In the genomic region with DNA sequence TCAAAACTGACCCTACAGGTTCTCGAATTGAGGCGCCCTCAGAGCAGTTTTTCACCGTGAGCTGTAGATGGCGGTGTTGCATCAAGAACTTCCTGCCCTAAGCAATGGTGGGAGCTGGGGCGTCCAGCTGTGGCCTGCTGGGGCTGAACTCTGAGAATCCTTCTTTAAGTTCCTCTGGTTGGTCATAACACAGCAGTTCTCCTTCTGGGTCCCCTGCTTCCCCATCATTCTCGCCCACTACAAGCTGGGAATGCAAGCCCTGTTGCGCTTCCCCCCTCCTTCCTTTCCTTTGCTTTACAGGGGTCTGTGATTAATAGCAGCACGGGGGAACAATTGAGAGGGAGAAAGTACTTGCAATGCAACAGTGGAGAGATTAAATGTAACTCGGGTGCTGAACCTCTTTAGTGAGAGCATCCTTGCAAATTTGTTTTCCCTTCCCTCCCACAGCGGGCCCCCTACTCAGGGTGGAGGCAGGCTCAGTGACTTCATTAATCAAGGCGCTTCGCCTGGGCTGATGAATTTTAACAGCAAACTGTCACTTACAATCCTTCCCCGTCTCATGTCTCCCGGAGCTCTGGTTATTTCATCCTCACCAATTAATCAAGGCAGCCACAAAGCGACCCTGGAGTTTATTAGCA, we compare ENCODE assay signal across 8 mouse cellular contexts.
DNase-seq lines count a peak whose midpoint lies in the region; ATAC-seq lines count a peak whose summit lies in the region.

No protein-coding gene starts in this region.

- H3K36me3 ChIP-seq in embryonic facial prominence, embryonic 11.5 days (replicated peaks; ENCODE audit: control insufficient read depth, insufficient read depth, low read depth, low read length): no peaks in the 10 kb centered on the region

- peak overlapping the region; percentile 40; the same call in 1 of the 2 replicates for H3K9ac ChIP-seq in embryonic facial prominence, embryonic 11.5 days (replicated peaks; ENCODE audit: low read length)

- DNase-seq in thymus, postnatal 4 days: peak; percentile 6
- no peak for DNase-seq in thymus, postnatal 0 days (ENCODE audit: low spot score)
- DNase-seq in embryonic facial prominence, embryonic 11.5 days (ENCODE audit: low spot score): peak; percentile 85
- peak; percentile 64 for DNase-seq in heart, postnatal 4 days
- DNase-seq in layer of hippocampus, adult 9-10 months (ENCODE audit: low spot score): peak; percentile 42
- peak; percentile 19 for DNase-seq in lung, postnatal 14 days
- DNase-seq in right cerebral cortex, adult 2 months (ENCODE audit: low spot score in 2 of 2): peak; percentile 65 to 74
- DNase-seq in B cell, adult 2 months: no peak

- no peaks in the 10 kb centered on the region for H3K4me1 ChIP-seq in embryonic facial prominence, embryonic 11.5 days (ENCODE audit: control insufficient read depth, insufficient read depth, low read length)

- no peaks in the 10 kb centered on the region for H3K27me3 ChIP-seq in embryonic facial prominence, embryonic 11.5 days (ENCODE audit: control insufficient read depth, insufficient read depth, low read length)

- H3K9me3 ChIP-seq in embryonic facial prominence, embryonic 11.5 days (replicated peaks; ENCODE audit: control insufficient read depth, low read length): no peaks in the 10 kb centered on the region

- WGBS in embryonic facial prominence, embryonic 11.5 days: 1% methylated on average over 15 of the region's 15 CpGs

- peak overlapping the region; percentile 27 for H3K4me2 ChIP-seq in embryonic facial prominence, embryonic 11.5 days (ENCODE audit: low read depth, low read length)

- H3K27ac ChIP-seq in embryonic facial prominence, embryonic 11.5 days (replicated peaks; ENCODE audit: low read depth, low read length): no peak overlapping the region

- no peak overlapping the region for H3K4me3 ChIP-seq in embryonic facial prominence, embryonic 11.5 days (ENCODE audit: low read depth, low read length)

- peak; percentile 96 for ATAC-seq in embryonic facial prominence, embryonic 11.5 days (replicated peaks; ENCODE audit: insufficient number of reproducible peaks, low FRiP score, low TSS enrichment, low read depth)

Comparison
In these comparisons a context has a peak if more than half of its experiments do, and no peak if none do; other contexts are left out.
1. DNase-seq: peak in thymus, postnatal 4 days (single experiment), embryonic facial prominence, embryonic 11.5 days (single experiment), heart, postnatal 4 days (single experiment), layer of hippocampus, adult 9-10 months (single experiment), lung, postnatal 14 days (single experiment) and right cerebral cortex, adult 2 months (2 of 2); none in thymus, postnatal 0 days (single experiment) and B cell, adult 2 months (0 of 2).